Mouse (Mus musculus) hematopoietic multipotent progenitor cell, adult 10-12 weeks (in vitro differentiated cells): ENCODE results near the gene Rspo1. TPM values are rescaled to one million over a fixed set of nuclear protein-coding genes. Genes with fewer than 3 reads are reported as not detected.

Experiments used
- polyA plus RNA-seq: library from polyadenylated mRNA; stranded (reverse); fragments of >175 nt; gene quantifications from 2 replicates; pipeline ENCODE4 v1.2.3, GENCODE M21; 2012; ENCODE audit warnings: low replicate concordance

Rspo1 gene
- 0.97 and 8.7 TPM in 2 replicates for polyA plus RNA-seq

GRCm38 (mm10) chr4:124985671-124986602 lies at the start of gene Rspo1:
TSS of gene Rspo1 (plus strand) at chr4:124986430.

DNA sequence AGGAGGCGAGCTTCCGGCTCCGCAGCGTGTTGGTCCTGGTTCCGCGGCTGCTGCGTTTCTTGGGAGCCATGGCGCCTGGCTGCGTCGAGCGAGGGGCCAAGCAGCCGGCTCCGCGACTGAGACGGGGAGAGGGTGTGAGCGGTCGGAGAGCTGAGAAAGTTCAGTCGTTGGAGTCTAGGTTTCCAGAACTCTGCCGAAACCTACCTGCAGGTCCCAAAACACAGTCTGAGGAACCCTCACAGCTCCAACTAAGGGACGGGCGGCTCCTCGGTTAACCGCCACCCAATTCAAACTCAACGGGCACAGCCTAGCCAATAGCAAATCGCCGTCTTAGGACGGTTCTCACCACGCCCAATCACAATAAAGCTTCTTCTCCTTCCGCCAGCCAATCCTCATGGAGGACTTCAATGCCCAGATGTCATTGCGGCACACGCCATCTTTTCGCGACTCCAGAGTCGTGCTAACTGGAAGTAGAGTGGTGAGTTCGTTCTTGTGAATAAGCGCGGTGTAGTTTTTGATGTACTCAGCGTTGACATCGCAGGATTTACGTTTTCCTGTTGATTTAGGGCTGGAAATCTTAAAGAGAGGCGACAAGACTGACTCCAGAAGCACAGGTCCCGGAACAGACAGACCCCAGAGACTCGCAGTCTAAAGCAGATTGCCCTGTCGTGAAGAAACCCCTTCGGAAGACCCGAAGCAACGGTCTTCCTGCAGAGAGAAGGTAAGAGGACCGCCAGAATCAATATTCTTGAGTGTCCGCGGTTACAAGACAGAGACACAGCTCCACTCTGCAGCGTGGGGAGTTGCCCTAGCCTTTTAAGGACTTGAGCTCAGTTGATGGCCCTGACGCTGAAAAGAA lies 49.4 kb upstream of the Rspo1 start, which contains the start of gene 9930104L06Rik:
TSS of gene 9930104L06Rik (plus strand) at position 436 of the 859 bp plus-strand sequence.

DNA sequence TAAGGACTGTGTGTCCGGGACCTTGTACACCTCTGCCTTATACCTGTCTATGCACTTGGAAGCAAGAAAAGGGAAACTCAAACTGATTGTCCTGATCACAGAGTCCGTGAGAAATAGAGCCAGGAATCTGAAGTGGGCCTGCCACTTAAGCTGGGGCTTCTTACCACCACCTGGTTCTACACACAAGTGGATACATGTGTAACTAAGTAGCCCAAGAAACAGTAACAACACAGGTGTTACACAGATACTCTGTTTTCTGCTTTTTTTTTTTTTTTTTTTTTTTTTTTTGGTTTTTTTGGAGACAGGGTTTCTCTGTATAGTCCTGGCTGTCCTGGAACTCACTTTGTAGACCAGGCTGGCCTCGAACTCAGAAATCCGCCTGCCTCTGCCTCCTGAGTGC lies 47.0 kb upstream of the Rspo1 start, which contains the start of gene Cdca8:
TSS of gene Cdca8 (minus strand) at position 101 of the 400 bp plus-strand sequence.

DNA sequence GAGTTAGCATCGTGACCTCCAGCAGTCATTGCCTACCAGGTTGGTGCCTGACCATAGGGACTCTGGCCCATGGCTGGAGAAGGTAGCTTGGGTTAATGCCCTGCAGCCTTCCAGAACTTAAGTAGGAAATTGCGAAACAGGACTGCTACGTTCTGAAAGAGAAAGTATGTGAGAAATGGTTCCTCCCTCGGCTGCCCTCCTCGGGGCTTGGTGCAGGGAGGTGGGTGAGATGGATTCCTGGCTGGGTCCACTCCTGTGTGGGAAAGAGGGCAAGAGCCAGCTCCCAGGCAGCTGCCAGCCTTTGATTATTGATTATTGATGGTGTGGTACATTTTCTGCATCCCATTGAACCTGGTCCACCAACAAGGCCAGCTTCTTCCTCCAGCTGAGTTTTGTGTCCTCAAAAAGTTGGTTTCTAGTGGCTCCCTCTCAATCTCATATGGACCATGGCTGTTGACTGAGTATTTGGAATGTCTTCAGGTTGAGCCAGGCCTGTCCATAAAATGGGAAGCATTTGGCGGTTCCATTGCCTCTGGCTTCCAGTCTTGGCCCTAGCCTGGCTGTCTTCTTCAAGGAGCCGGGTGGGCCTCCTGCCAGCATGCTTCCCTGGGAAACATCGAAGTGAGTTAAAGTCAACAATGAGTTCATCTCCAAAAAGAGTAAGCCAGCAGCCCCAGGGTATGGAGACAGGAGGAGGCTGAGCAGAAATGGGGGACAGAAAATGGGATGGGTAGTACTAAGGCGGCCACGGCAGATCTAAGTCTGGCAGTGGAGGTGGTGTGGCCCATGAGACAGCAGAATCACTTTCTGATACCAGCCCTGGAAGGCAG lies 29.8 kb downstream of the Rspo1 start, which contains the start of gene Gnl2:
TSS of gene Gnl2 (plus strand) at position 780 of the 830 bp plus-strand sequence.

Other genes with a start within 250 kb of the Rspo1 start
- 17.0 and 19.0 TPM in 2 replicates for gene Inpp5b, start 244.6 kb upstream of the Rspo1 start, polyA plus RNA-seq
- 9.3 and 10.7 TPM in 2 replicates for gene Mtf1, start 184.3 kb upstream of the Rspo1 start, polyA plus RNA-seq
- gene Yrdc, start 135.8 kb upstream of the Rspo1 start, polyA plus RNA-seq: 9.8 and 17.4 TPM in 2 replicates
- 9.1 and 20.3 TPM in 2 replicates for gene 1110065P20Rik, start 135.2 kb upstream of the Rspo1 start, polyA plus RNA-seq
- 0.52 and 1.3 TPM in 2 replicates for gene Maneal, start 124.3 kb upstream of the Rspo1 start, polyA plus RNA-seq
- not detected in 2 replicates for gene Epha10, start 105.5 kb upstream of the Rspo1 start, polyA plus RNA-seq
- 2.3 and 7.6 TPM in 2 replicates for gene 9930104L06Rik, start 49.4 kb upstream of the Rspo1 start, polyA plus RNA-seq
- 17.1 and 23.0 TPM in 2 replicates for gene Cdca8, start 47.1 kb upstream of the Rspo1 start, polyA plus RNA-seq
- 11.4 and 25.1 TPM in 2 replicates for gene Gnl2, start 30.2 kb downstream of the Rspo1 start, polyA plus RNA-seq
- not detected in 2 replicates for gene Dnali1, start 79.3 kb downstream of the Rspo1 start, polyA plus RNA-seq
- 18.6 and 30.8 TPM in 2 replicates for gene Snip1, start 80.2 kb downstream of the Rspo1 start, polyA plus RNA-seq
- 16.5 and 62.0 TPM in 2 replicates for gene Meaf6, start 98.7 kb downstream of the Rspo1 start, polyA plus RNA-seq
- gene Zc3h12a, start 141.4 kb downstream of the Rspo1 start, polyA plus RNA-seq: 46.0 and 88.8 TPM in 2 replicates